Mouse (Mus musculus) left cerebral cortex, postnatal 4 days (tissue): ENCODE data around the gene Dhrs7b. TPM values are rescaled to one million over a fixed set of nuclear protein-coding genes. Genes with fewer than 3 reads are reported as not detected.
"Not testable (repeated sequence)": the region's sequence is repeated elsewhere in the genome, so short reads cannot be mapped to it uniquely, and the experiment has no call there.

ENCODE experiments used
- DNase-seq: peaks from one replicate; pipeline ENCODE4 v3.0.0-alpha.2; 2022
- intact Hi-C: fragments of 180-260 bp; cut with DNase I; formaldehyde crosslinking; loops from one replicate; pipeline ENCODE4 v1.15.1; 2025
- total RNA-seq, 2 experiments: library from RNA; stranded (reverse); gene quantifications; 2 replicates each; pipeline ENCODE4 v1.2.3; 2021

Gene Dhrs7b
- total RNA-seq, 2 experiments from 2014 or later = 23.5 to 23.6 TPM

- intact Hi-C loops = no loop called here
- no peak for DNase-seq
Observed at GRCm38 (mm10) chr11:60837644-60838406, 7.4 kb downstream of the Dhrs7b start.

- no peak for DNase-seq
- intact Hi-C loops = no loop called here
Observed at GRCm38 (mm10) chr11:60841467-60842200, 11.2 kb downstream of the Dhrs7b start.

- intact Hi-C loops = no loop called here
- DNase-seq = no peak
Observed at GRCm38 (mm10) chr11:60843412-60843811, 13.0 kb downstream of the Dhrs7b start.

DNA sequence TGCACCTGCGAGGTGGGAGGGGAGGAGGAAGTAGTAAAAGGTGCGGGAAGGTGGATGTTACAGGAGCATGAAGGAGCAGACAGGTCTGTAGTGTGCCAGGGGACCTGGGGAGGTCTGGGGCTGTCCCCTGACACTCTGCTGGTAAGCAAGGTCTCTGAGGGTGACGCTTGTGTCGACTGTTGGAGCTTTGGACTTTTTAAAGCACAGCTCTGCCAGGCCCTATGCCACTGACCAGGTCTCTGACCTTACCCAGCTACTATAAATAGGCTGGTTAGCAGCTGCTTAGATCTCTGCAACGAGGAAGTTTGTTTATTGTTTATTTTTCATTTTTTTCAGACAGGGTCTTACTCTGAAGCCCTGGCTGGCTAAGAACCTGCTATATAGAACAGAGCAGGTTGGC is 15.0 kb downstream of the Dhrs7b start:
- no peak for DNase-seq
- intact Hi-C loops = no loop called here

GRCm38 (mm10) chr11:60856587-60856986 is 26.2 kb downstream of the Dhrs7b start:
- no peak for DNase-seq
- intact Hi-C loops = no loop called here

DNA sequence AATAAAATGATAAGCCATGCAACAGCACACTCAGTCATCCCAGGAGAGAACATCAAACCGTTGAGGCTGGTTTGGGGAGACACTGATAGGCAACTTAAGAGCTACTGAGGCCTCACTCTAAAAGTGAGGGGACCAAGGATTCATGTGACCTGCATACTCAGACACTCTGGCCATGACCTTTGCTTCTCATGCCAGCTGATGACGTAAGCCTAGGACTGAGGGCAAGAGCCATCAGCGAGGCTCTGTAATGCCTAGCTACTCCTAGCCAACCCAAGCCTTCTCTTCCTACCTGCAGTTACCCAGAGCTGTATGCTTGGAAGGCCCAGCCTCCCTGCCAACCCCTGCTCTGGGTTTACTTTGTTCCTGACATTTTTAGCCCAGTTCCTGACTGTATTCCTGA is 31.6 kb downstream of the Dhrs7b start:
- intact Hi-C loops = no loop called here
- no peak for DNase-seq

DNA sequence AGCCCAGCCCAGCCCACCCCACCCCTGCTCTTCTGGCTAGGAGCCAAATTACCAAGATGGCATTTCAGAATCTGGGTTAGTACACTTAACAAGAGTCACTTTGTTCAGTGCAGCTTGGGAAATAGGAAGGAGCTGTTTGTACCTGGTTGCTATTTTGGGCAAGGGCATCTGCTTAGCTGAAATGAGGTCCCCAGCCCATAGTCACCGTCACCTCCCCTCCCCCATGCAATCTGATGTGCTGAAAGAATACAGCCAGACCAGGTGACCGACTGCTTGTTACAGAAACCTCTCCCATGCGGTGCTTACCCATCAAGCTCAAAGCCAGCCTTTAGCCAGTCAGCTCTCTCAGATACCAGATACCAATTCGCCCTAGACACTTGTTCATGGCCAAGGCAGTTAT is 32.8 kb downstream of the Dhrs7b start:
- DNase-seq = no peak
- intact Hi-C loops = no loop called here

DNA sequence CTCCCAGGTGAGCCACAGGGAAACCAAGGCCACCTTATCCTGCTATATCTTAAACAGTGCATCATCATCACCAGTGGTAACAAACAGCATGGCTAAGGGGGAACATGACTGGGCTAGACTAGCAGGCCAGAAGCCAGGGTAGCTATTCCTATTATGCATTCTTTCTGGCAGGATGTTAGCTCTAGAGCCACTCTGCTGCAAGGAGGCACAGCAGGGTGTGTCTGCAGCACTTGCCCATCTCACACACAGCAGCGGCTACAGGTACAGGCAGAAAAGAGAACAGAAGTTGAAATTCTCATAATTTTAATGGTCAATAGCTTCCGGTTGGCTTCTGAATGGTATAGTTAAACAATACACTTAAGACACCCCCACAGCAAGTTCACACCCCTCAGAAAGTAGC is 33.7 kb downstream of the Dhrs7b start:
- intact Hi-C loops = no loop called here
- DNase-seq = no peak

- DNase-seq = no peak
- intact Hi-C loops = no loop called here
Observed at GRCm38 (mm10) chr11:60864916-60865315, 34.5 kb downstream of the Dhrs7b start.

- no peak for DNase-seq
- intact Hi-C loops = no loop called here
Observed at GRCm38 (mm10) chr11:60866021-60866420, 35.6 kb downstream of the Dhrs7b start.

DNA sequence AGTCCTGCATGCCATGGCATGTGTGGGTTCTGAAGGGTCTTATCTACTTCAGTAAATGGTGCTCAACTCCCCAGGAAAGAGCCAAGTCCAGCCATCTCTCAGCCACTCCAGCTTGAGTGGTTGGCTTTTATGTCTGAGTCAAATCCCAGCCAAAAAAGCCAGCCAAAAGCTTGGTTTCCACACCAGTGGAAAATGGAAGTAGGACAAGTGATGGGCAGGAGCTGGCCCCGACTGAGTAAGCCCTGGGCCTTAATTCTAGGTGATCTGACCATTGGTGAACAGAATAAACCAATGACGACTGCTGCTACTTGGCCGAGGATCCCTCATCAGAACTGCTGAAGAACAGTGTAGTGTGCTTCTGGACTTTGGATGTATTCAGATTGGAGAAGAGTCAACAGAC is 37.0 kb downstream of the Dhrs7b start:
- intact Hi-C loops = no loop called here
- DNase-seq = no peak

GRCm38 (mm10) chr11:60867904-60868303 is 37.5 kb downstream of the Dhrs7b start:
- DNase-seq = no peak
- intact Hi-C loops = no loop called here

DNA sequence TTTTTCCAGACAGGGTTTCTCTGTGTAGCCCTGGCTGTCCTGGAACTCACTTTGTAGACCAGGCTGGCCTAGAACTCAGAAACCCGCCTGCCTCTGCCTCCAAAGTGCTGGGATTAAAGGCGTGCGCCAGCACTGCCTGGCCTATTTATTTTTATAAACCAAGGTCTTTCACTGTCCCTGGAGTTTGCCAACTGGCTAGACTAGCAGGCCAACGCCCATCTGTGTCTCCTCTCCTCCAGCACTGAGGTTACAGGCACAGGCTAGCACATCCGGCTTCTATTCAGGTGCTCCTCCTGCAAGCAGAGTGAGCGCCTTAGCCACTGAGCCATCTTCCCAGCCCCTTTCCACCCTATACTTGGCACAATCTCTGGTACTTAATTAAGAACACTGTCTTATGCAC is 39.0 kb downstream of the Dhrs7b start:
- intact Hi-C loops = not testable (repeated sequence)

GRCm38 (mm10) chr11:60871409-60871808 is 41.0 kb downstream of the Dhrs7b start:
- no peak for DNase-seq
- intact Hi-C loops = no loop called here

More for the DNA sequence above, 39.0 kb downstream of the Dhrs7b start:
- not testable (repeated sequence) for DNase-seq

- DNase-seq = no peak
- intact Hi-C loops = no loop called here
Observed at GRCm38 (mm10) chr11:60873101-60873500, 42.7 kb downstream of the Dhrs7b start.

DNA sequence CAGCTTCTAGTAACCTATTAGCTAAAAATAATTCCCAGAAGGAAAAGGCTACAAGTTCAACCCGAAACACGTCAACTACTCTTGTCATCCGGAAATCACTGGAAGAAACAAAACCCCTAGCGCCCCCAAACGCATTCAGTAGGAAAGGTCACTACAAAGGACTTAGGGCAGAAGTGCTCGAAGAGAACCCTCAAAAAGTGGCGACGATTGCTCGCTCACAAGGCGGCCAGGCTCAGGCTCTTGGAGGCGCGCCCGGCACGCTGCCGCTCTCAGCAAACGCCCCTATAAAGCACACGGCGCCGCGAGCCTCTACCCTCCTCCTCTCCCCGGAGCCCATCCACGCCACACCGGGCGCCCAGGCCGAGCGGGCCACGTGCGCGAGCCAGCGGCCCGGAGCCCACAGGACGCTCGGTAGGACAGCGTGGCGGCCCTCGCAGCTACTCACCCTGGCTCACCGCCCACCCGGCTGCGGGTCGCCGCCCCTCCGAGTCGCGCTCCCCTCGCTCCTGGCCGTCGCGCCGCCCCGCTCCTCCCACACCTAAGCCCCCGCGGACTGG is 47.7 kb downstream of the Dhrs7b start:
- DNase-seq = peak; percentile 68
- intact Hi-C loops = no loop called here

DNA sequence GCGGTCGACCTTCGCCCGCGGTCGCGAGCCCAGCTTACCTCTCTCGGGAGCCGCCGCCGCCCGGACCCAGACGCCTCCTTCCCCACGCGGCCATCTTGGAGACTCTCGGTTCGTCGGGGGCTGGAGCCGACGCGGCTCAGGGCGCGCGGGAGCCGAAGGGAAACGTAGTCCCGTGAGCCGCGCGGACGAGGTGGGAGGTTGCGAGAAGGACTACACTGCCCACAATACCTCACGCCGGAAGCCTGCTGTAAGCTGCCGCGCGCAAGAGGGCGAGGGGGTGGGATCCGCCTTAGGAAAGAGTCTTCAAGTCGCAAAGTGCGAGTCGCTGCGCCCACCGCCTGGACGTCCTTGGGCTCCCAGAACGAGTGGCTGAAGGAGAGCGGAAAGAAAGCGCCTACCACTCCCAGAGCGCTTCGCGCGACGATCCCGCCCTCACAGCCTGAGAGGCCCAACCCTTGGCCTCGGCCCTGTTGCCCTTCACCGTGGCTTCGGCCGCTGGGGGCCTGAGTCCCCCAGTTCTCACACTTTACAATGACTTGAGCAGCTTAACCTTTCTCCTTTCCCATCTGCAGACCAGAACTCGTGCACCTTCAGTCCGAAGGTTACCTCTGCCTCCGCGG is 48.4 kb downstream of the Dhrs7b start, which contains the start of gene Tmem11:
TSS of gene Tmem11 (minus strand) at position 598 of the 620 bp plus-strand sequence.
- intact Hi-C loops = no loop called here

GRCm38 (mm10) chr11:60879423-60879822 is 49.0 kb downstream of the Dhrs7b start:
- peak; percentile 54 for DNase-seq
- intact Hi-C loops = no loop called here

More for the DNA sequence above, 48.4 kb downstream of the Dhrs7b start, which contains the start of gene Tmem11:
- peak; percentile 97 for DNase-seq

- DNase-seq = no peak
- intact Hi-C loops = no loop called here
Observed at GRCm38 (mm10) chr11:60880559-60880958, 50.1 kb downstream of the Dhrs7b start.

- intact Hi-C loops = no loop called here
- DNase-seq = no peak
Observed at GRCm38 (mm10) chr11:60882386-60882785, 52.0 kb downstream of the Dhrs7b start.

DNA sequence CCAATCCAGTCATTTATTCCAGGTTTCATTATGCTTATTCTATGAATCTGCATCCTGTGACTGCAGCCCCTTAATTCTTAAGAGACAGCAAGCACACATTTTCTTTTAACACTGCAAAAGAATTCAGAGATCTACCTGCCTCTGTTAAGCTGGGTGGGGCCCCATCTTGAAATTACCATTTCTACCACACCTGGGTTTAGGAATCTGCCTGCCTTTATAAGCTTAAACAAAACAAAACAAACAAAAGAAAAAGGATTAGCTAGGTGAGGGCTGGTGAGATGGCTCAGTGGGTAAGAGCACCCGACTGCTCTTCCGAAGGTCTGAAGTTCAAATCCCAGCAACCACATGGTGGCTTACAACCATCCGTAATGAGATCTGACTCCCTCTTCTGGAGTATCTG is 56.6 kb downstream of the Dhrs7b start:
- intact Hi-C loops, DNase-seq: not testable (repeated sequence)
